Mouse (Mus musculus) lung, postnatal 0 days (tissue): Measurements from ENCODE around the gene Atp5c1. TPM values are rescaled to one million over a fixed set of nuclear protein-coding genes. Genes with fewer than 3 reads are reported as not detected.
A peak's percentile ranks its signal among the peaks of the same experiment; 100 is the strongest.

Source experiments
- ATAC-seq: fragments of 200-750 bp; cut with Nextera tagmentation; 2 replicates; pipeline ENCODE4 v1.8.0; 2017; ENCODE audit warnings: moderate library complexity
- DNase-seq: peaks from one replicate; pipeline ENCODE4 v3.0.0-alpha.2; 2016; ENCODE audit warnings: low spot score
- H3K27ac ChIP-seq: fragments of 300-500 bp; sonication (generic); 2 replicates; pipeline ENCODE4 v1.5.1; 2014; ENCODE audit warnings: antibody characterized with exemption, mild to moderate bottlenecking, low read length, mixed read lengths
- H3K27me3 ChIP-seq: fragments of 300-500 bp; sonication (generic); replicated peaks from 2 replicates; pipeline ENCODE4 v1.6.1; 2014; ENCODE audit warnings: low read length, mixed read lengths; ENCODE audit not compliant: insufficient read depth
- H3K36me3 ChIP-seq: fragments of 300-500 bp; sonication (generic); 2 replicates; pipeline ENCODE4 v1.6.1; 2014; ENCODE audit warnings: low read length, mixed read lengths; ENCODE audit not compliant: insufficient read depth
- H3K4me1 ChIP-seq: fragments of 300-500 bp; sonication (generic); 2 replicates; pipeline ENCODE4 v1.6.1; 2014; ENCODE audit warnings: antibody characterized with exemption, low read depth, low read length, mixed read lengths; ENCODE audit not compliant: insufficient read depth
- H3K4me2 ChIP-seq: fragments of 300-500 bp; sonication (generic); replicated peaks from 2 replicates; pipeline ENCODE4 v1.6.1; 2014; ENCODE audit warnings: low read depth, mild to moderate bottlenecking, low read length, moderate library complexity, mixed read lengths
- H3K4me3 ChIP-seq: fragments of 300-500 bp; sonication (generic); 2 replicates; pipeline ENCODE4 v1.5.1; 2014; ENCODE audit warnings: low read depth, low read length
- H3K9ac ChIP-seq: fragments of 300-500 bp; sonication (generic); replicated peaks from 2 replicates; pipeline ENCODE4 v1.6.1; 2014; ENCODE audit warnings: low read depth, mild to moderate bottlenecking
- H3K9me3 ChIP-seq: fragments of 300-500 bp; sonication (generic); 2 replicates; pipeline ENCODE4 v1.6.1; 2016; ENCODE audit warnings: low read length, mixed read lengths
- CTCF ChIP-seq: IDR thresholded peaks from 2 replicates; pipeline ENCODE4 v1.5.1; 2016; ENCODE audit warnings: antibody characterized with exemption, mild to moderate bottlenecking
- EP300 ChIP-seq: IDR thresholded peaks from 2 replicates; pipeline ENCODE4 v1.6.1; 2016; ENCODE audit warnings: antibody characterized with exemption, mild to moderate bottlenecking, control low read depth
- WGBS: fragments of 180-500 bp; shearing (Covaris S2); extraction: QIAGEN DNeasy Blood & Tissue Kit; methylation state at CpG from one replicate; pipeline ENCODE4 v1.1.7; 2014; 5-methylcytosine and 5-hydroxymethylcytosine counted together
- polyA plus RNA-seq: library from polyadenylated mRNA; unstranded; fragments of >200 nt; fragmentation: Nextera tagmentation; extraction: Ambion mirVana; gene quantifications from 2 replicates; pipeline ENCODE4 v1.2.1, GENCODE M21; 2015

Gene Atp5c1
- polyA plus RNA-seq, 1 experiment from 2014 or later: 352 TPM

- TF ChIP-seq CTCF (no peak), EP300 (no peak)
- Histone ChIP-seq H3K4me3 (no peak overlapping the region), H3K27me3 (no peaks in the 10 kb centered on the region), H3K36me3 (peaks cover 22% of the 10 kb centered on the region; the same call in 1 of the 2 replicates), H3K4me1 (no peaks in the 10 kb centered on the region), H3K9me3 (no peaks in the 10 kb centered on the region), H3K4me2 (no peak overlapping the region), H3K9ac (no peak overlapping the region), H3K27ac (no peak overlapping the region)
- WGBS: 84% methylated on average over 8 of the region's 8 CpGs
- DNase-seq (no peak), ATAC-seq (no peak)
Measured at GRCm38 (mm10) chr2:10087256-10087850, 7.0 kb upstream of the Atp5c1 start.

- Histone ChIP-seq H3K4me1 (peaks cover 11% of the 10 kb centered on the region; the same call in 1 of the 2 replicates), H3K4me2 (no peak overlapping the region), H3K9me3 (no peaks in the 10 kb centered on the region), H3K4me3 (no peak overlapping the region), H3K27me3 (no peaks in the 10 kb centered on the region), H3K27ac (no peak overlapping the region), H3K36me3 (no peaks in the 10 kb centered on the region), H3K9ac (no peak overlapping the region)
- no peak for DNase-seq
- WGBS: 61% methylated on average over 1 of the region's 1 CpGs
- TF ChIP-seq CTCF: no peak
- no peak for TF ChIP-seq EP300
- no peak for ATAC-seq
Measured at GRCm38 (mm10) chr2:10082737-10083136, 2.4 kb upstream of the Atp5c1 start.

- DNase-seq: no peak
- Histone ChIP-seq H3K9me3 (no peaks in the 10 kb centered on the region), H3K27ac (no peak overlapping the region), H3K27me3 (no peaks in the 10 kb centered on the region), H3K4me3 (no peak overlapping the region), H3K4me1 (peaks cover 11% of the 10 kb centered on the region; the same call in 1 of the 2 replicates), H3K36me3 (no peaks in the 10 kb centered on the region), H3K4me2 (peak overlapping the region; percentile 65), H3K9ac (no peak overlapping the region)
- ATAC-seq: no peak
- TF ChIP-seq CTCF: no peak
- WGBS: 69% methylated on average over 5 of the region's 5 CpGs
Measured at GRCm38 (mm10) chr2:10081453-10082080, 1.3 kb upstream of the Atp5c1 start.

- under 1% methylated on average over 28 of the region's 28 CpGs for WGBS
- TF ChIP-seq EP300 (no peak), CTCF (no peak)
- Histone ChIP-seq H3K4me2 (peak overlapping the region; percentile 65), H3K9me3 (no peaks in the 10 kb centered on the region), H3K9ac (peak overlapping the region; percentile 98), H3K4me1 (peaks cover 11% of the 10 kb centered on the region; the same call in 1 of the 2 replicates), H3K4me3 (peak overlapping the region; percentile 79), H3K36me3 (no peaks in the 10 kb centered on the region), H3K27me3 (no peaks in the 10 kb centered on the region), H3K27ac (peak overlapping the region; percentile 88)
- DNase-seq (peak; percentile 61), ATAC-seq (peak; percentile 59)
Measured at GRCm38 (mm10) chr2:10079745-10080309, 483 bp downstream of the Atp5c1 start.

- ATAC-seq (no peak), DNase-seq (no peak)
- WGBS: 64% methylated on average over 8 of the region's 8 CpGs
- no peaks in the 10 kb centered on the region for H3K9me3 ChIP-seq
- no peaks in the 10 kb centered on the region for H3K27me3 ChIP-seq
- peaks cover 11% of the 10 kb centered on the region; the same call in 1 of the 2 replicates for H3K4me1 ChIP-seq
- H3K9ac ChIP-seq: no peak overlapping the region
- H3K27ac ChIP-seq: no peak overlapping the region
- H3K36me3 ChIP-seq: no peaks in the 10 kb centered on the region
- no peak overlapping the region for H3K4me2 ChIP-seq
- H3K4me3 ChIP-seq: no peak overlapping the region
- no peak for TF ChIP-seq CTCF
- no peak for TF ChIP-seq EP300
Measured at GRCm38 (mm10) chr2:10076675-10077074, 3.6 kb downstream of the Atp5c1 start.

- H3K36me3 ChIP-seq: no peaks in the 10 kb centered on the region
- TF ChIP-seq CTCF (no peak), EP300 (no peak)
- ATAC-seq: no peak
Measured at GRCm38 (mm10) chr2:10074470-10074869, 5.8 kb downstream of the Atp5c1 start.

More at GRCm38 (mm10) chr2:10074470-10074869, 5.8 kb downstream of the Atp5c1 start:
- Histone ChIP-seq H3K4me2 (no peak overlapping the region), H3K27ac (no peak overlapping the region), H3K9me3 (no peaks in the 10 kb centered on the region), H3K4me1 (peaks cover 8% of the 10 kb centered on the region; the same call in 1 of the 2 replicates), H3K27me3 (no peaks in the 10 kb centered on the region), H3K4me3 (no peak overlapping the region), H3K9ac (no peak overlapping the region)
- 66% methylated on average over 7 of the region's 7 CpGs for WGBS
- no peak for DNase-seq
